Mouse (Mus musculus): ENCODE results near the gene Mfsd2a. TPM values are rescaled to one million over a fixed set of nuclear protein-coding genes. Genes with fewer than 3 reads are reported as not detected.

Mfsd2a gene
- total and polyA plus RNA-seq, 2 experiments from 2014 or later = 0.20 TPM; not detected in 1

- no peaks in the 10 kb centered on the region for H3K9me3 ChIP-seq (replicated peaks; ENCODE audit: control insufficient read depth, low read length)
- DNase-seq (ENCODE audit: low spot score) (peak; percentile 12), ATAC-seq (ENCODE audit: insufficient read depth, low read depth) (no peak)
- no peak overlapping the region for H3K4me3 ChIP-seq (ENCODE audit: low read depth, low read length)
- peak; percentile 69 for TF ChIP-seq CTCF (IDR thresholded peaks at IDR 0.05; ENCODE audit: low read depth)
- TF ChIP-seq EP300 (IDR thresholded peaks at IDR 0.05; ENCODE audit: low read depth) = no peak
- H3K4me2 ChIP-seq (ENCODE audit: low read depth, low read length) = no peak overlapping the region
- no peak overlapping the region for H3K9ac ChIP-seq (replicated peaks; ENCODE audit: low read depth, low read length)
- H3K27me3 ChIP-seq (ENCODE audit: control insufficient read depth, insufficient read depth, low read length) = no peaks in the 10 kb centered on the region
- no peak overlapping the region for H3K27ac ChIP-seq (ENCODE audit: low read depth)
- H3K36me3 ChIP-seq (replicated peaks; ENCODE audit: control insufficient read depth, insufficient read depth, low read length) = no peaks in the 10 kb centered on the region
- 24% methylated on average over 4 of the region's 4 CpGs for WGBS
- no peaks in the 10 kb centered on the region for H3K4me1 ChIP-seq (ENCODE audit: control insufficient read depth, insufficient read depth)
These were observed 16.6 kb downstream of the Mfsd2a start for GRCm38 (mm10) chr4:122944408-122944807.

GRCm38 (mm10) chr4:122939048-122939796 lies 21.8 kb downstream of the Mfsd2a start:
- Histone ChIP-seq H3K9ac (replicated peaks; ENCODE audit: low read depth, low read length) (no peak overlapping the region), H3K4me3 (ENCODE audit: low read depth, low read length) (no peak overlapping the region), H3K27me3 (ENCODE audit: control insufficient read depth, insufficient read depth, low read length) (no peaks in the 10 kb centered on the region), H3K27ac (ENCODE audit: low read depth) (no peak overlapping the region), H3K9me3 (replicated peaks; ENCODE audit: control insufficient read depth, low read length) (no peaks in the 10 kb centered on the region), H3K36me3 (replicated peaks; ENCODE audit: control insufficient read depth, insufficient read depth, low read length) (no peaks in the 10 kb centered on the region), H3K4me2 (ENCODE audit: low read depth, low read length) (no peak overlapping the region), H3K4me1 (ENCODE audit: control insufficient read depth, insufficient read depth) (no peaks in the 10 kb centered on the region)
- ATAC-seq (ENCODE audit: insufficient read depth, low read depth) (no peak), DNase-seq (ENCODE audit: low spot score) (no peak)
- 50% methylated on average over 2 of the region's 2 CpGs for WGBS
- no peak for TF ChIP-seq EP300 (IDR thresholded peaks at IDR 0.05; ENCODE audit: low read depth)
- TF ChIP-seq CTCF (IDR thresholded peaks at IDR 0.05; ENCODE audit: low read depth) = no peak

- no peak overlapping the region for H3K4me3 ChIP-seq (ENCODE audit: low read depth, low read length)
- H3K4me2 ChIP-seq (ENCODE audit: low read depth, low read length) = no peak overlapping the region
- 78% methylated on average over 3 of the region's 3 CpGs for WGBS
- H3K9me3 ChIP-seq (replicated peaks; ENCODE audit: control insufficient read depth, low read length) = no peaks in the 10 kb centered on the region
- no peak for ATAC-seq (ENCODE audit: insufficient read depth, low read depth)
- TF ChIP-seq CTCF (IDR thresholded peaks at IDR 0.05; ENCODE audit: low read depth) (no peak), EP300 (IDR thresholded peaks at IDR 0.05; ENCODE audit: low read depth) (no peak)
- H3K9ac ChIP-seq (replicated peaks; ENCODE audit: low read depth, low read length) = no peak overlapping the region
- H3K27ac ChIP-seq (ENCODE audit: low read depth) = no peak overlapping the region
- H3K4me1 ChIP-seq (ENCODE audit: control insufficient read depth, insufficient read depth) = no peaks in the 10 kb centered on the region
- no peaks in the 10 kb centered on the region for H3K27me3 ChIP-seq (ENCODE audit: control insufficient read depth, insufficient read depth, low read length)
- H3K36me3 ChIP-seq (replicated peaks; ENCODE audit: control insufficient read depth, insufficient read depth, low read length) = no peaks in the 10 kb centered on the region
- DNase-seq (ENCODE audit: low spot score) = no peak
These were observed 23.5 kb downstream of the Mfsd2a start for GRCm38 (mm10) chr4:122937489-122937888.

GRCm38 (mm10) chr4:122935466-122936099 lies 25.4 kb downstream of the Mfsd2a start:
- H3K4me2 ChIP-seq (ENCODE audit: low read depth, low read length) = no peak overlapping the region
- DNase-seq (ENCODE audit: low spot score) (no peak), ATAC-seq (ENCODE audit: insufficient read depth, low read depth) (no peak)
- WGBS = 55% methylated on average over 9 of the region's 9 CpGs
- no peaks in the 10 kb centered on the region for H3K27me3 ChIP-seq (ENCODE audit: control insufficient read depth, insufficient read depth, low read length)
- no peak overlapping the region for H3K9ac ChIP-seq (replicated peaks; ENCODE audit: low read depth, low read length)
- no peak overlapping the region for H3K4me3 ChIP-seq (ENCODE audit: low read depth, low read length)
- no peaks in the 10 kb centered on the region for H3K9me3 ChIP-seq (replicated peaks; ENCODE audit: control insufficient read depth, low read length)
- no peaks in the 10 kb centered on the region for H3K4me1 ChIP-seq (ENCODE audit: control insufficient read depth, insufficient read depth)
- H3K36me3 ChIP-seq (replicated peaks; ENCODE audit: control insufficient read depth, insufficient read depth, low read length) = no peaks in the 10 kb centered on the region
- no peak overlapping the region for H3K27ac ChIP-seq (ENCODE audit: low read depth)
- no peak for TF ChIP-seq CTCF (IDR thresholded peaks at IDR 0.05; ENCODE audit: low read depth)
- no peak for TF ChIP-seq EP300 (IDR thresholded peaks at IDR 0.05; ENCODE audit: low read depth)

GRCm38 (mm10) chr4:122933857-122934256 lies 27.1 kb downstream of the Mfsd2a start:
- no peaks in the 10 kb centered on the region for H3K36me3 ChIP-seq (replicated peaks; ENCODE audit: control insufficient read depth, insufficient read depth, low read length)
- H3K9ac ChIP-seq (replicated peaks; ENCODE audit: low read depth, low read length) = no peak overlapping the region
- no peaks in the 10 kb centered on the region for H3K27me3 ChIP-seq (ENCODE audit: control insufficient read depth, insufficient read depth, low read length)
- TF ChIP-seq EP300 (IDR thresholded peaks at IDR 0.05; ENCODE audit: low read depth) (no peak), CTCF (IDR thresholded peaks at IDR 0.05; ENCODE audit: low read depth) (no peak)
- DNase-seq (ENCODE audit: low spot score) (no peak), ATAC-seq (ENCODE audit: insufficient read depth, low read depth) (no peak)
- no peak overlapping the region; the same call in 1 of the 2 replicates for H3K27ac ChIP-seq (ENCODE audit: low read depth)
- H3K4me2 ChIP-seq (ENCODE audit: low read depth, low read length) = no peak overlapping the region
- WGBS = 37% methylated on average over 3 of the region's 3 CpGs
- H3K9me3 ChIP-seq (replicated peaks; ENCODE audit: control insufficient read depth, low read length) = no peaks in the 10 kb centered on the region
- H3K4me1 ChIP-seq (ENCODE audit: control insufficient read depth, insufficient read depth) = no peaks in the 10 kb centered on the region
- no peak overlapping the region for H3K4me3 ChIP-seq (ENCODE audit: low read depth, low read length)

All from heart, postnatal 0 days (tissue).